10 mouse cellular contexts compared by ENCODE assay signal in the genomic region with DNA sequence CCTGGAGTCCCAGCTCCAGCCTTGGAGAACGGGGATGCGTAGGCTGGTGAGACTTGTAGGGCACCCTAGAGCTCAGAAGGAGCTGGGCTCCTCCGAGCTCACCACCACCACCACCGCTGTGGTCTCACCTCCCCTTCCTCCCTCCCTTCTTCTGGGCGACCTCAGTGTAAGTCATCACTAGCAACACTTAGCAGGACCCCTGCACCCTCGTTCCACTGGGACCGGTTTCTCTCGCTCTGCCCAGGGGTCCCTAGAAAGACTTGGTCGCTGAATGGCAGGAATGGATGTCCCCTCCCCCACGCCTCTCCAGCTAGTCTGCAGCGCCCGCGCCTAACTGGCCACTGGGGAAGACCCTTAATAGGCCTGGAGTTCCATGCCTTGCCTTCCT. TPM values are rescaled to one million over a fixed set of nuclear protein-coding genes. Genes with fewer than 3 reads are reported as not detected.
DNase-seq lines count a peak whose midpoint lies in the region; ATAC-seq and TF ChIP-seq lines count a peak whose summit lies in the region.
"Had no signal": no experiment of that assay in that cellular context is flagged by ENCODE, and none has a peak within 500 bp of the region (broad histone marks: within the 10 kb centered on the region; RNA-seq: fewer than 3 reads in every experiment).

No protein-coding gene starts in this region.

- H3K36me3 ChIP-seq in kidney, embryonic 16.5 days (ENCODE audit: insufficient read depth, low read length) = no peaks in the 10 kb centered on the region
- H3K36me3 ChIP-seq in kidney, adult 2 months (ENCODE audit: control insufficient read depth, insufficient read depth, low read length) = no peaks in the 10 kb centered on the region
- H3K36me3 ChIP-seq in hindbrain, embryonic 15.5 days = no peaks in the 10 kb centered on the region
- no peaks in the 10 kb centered on the region for H3K36me3 ChIP-seq in neural tube, embryonic 13.5 days

- H3K4me3 ChIP-seq in kidney, embryonic 16.5 days (ENCODE audit: low read length) = peak overlapping the region; percentile 47
- no peak overlapping the region for H3K4me3 ChIP-seq in kidney, adult 2 months (ENCODE audit: insufficient read depth, low read depth, low read length)
- peak overlapping the region; percentile 89 for H3K4me3 ChIP-seq in hindbrain, embryonic 15.5 days
- peak overlapping the region; percentile 87 for H3K4me3 ChIP-seq in neural tube, embryonic 13.5 days
- H3K4me3 ChIP-seq: erythroblast, embryonic 14.5 days had no signal

- peaks cover 71% of the 10 kb centered on the region for H3K27me3 ChIP-seq in kidney, embryonic 16.5 days (ENCODE audit: insufficient read depth, low read length)
- peaks cover 5% of the 10 kb centered on the region for H3K27me3 ChIP-seq in kidney, adult 2 months (replicated peaks; ENCODE audit: control insufficient read depth, insufficient read depth, low read length)
- no peaks in the 10 kb centered on the region for H3K27me3 ChIP-seq in hindbrain, embryonic 15.5 days
- H3K27me3 ChIP-seq in neural tube, embryonic 13.5 days = peaks cover 33% of the 10 kb centered on the region

- peaks cover 18% of the 10 kb centered on the region for H3K4me1 ChIP-seq in kidney, embryonic 16.5 days (ENCODE audit: insufficient read depth, low read length)
- H3K4me1 ChIP-seq in kidney, adult 2 months (ENCODE audit: control insufficient read depth, insufficient read depth, low read length) = no peaks in the 10 kb centered on the region
- H3K4me1 ChIP-seq in hindbrain, embryonic 15.5 days (replicated peaks) = peaks cover 48% of the 10 kb centered on the region
- H3K4me1 ChIP-seq in neural tube, embryonic 13.5 days (replicated peaks) = peaks cover 49% of the 10 kb centered on the region

- TF ChIP-seq CTCF in kidney, adult 2 months (conservative IDR thresholded peaks at IDR 0.05; ENCODE audit: insufficient read depth, insufficient read length, low read depth, low read length) = no peak

- TF ChIP-seq POLR2A in kidney, adult 2 months (IDR thresholded peaks at IDR 0.05; ENCODE audit: low read depth, low read length) = no peak

- peak overlapping the region; percentile 73 for H3K4me2 ChIP-seq in kidney, embryonic 16.5 days (replicated peaks; ENCODE audit: low read depth, low read length)
- H3K4me2 ChIP-seq in hindbrain, embryonic 15.5 days = peak overlapping the region; percentile 80
- H3K4me2 ChIP-seq in neural tube, embryonic 13.5 days = peak overlapping the region; percentile 89

- H3K27ac ChIP-seq in kidney, embryonic 16.5 days (ENCODE audit: low read length) = no peak overlapping the region
- no peak overlapping the region for H3K27ac ChIP-seq in kidney, adult 2 months (ENCODE audit: insufficient read depth, low read depth, low read length)
- H3K27ac ChIP-seq in hindbrain, embryonic 15.5 days (replicated peaks) = peak overlapping the region; percentile 98
- H3K27ac ChIP-seq in neural tube, embryonic 13.5 days (replicated peaks) = peak overlapping the region; percentile 99
- H3K27ac ChIP-seq: macrophage had no signal

- no peak for DNase-seq in kidney, adult 2 months
- DNase-seq in cerebellum, postnatal 36 days = peak; percentile 65 to 66
- DNase-seq in gastrocnemius, postnatal 4 days (ENCODE audit: low spot score in 2 of 2) = no peak
- no peak for DNase-seq in adipocyte (ENCODE audit: low spot score)
- DNase-seq in testis, postnatal 14 days (ENCODE audit: low spot score) = no peak

- under 1% methylated on average over 13 of the region's 13 CpGs for WGBS in kidney, embryonic 16.5 days
- whole genome bisulfite sequencing in kidney, adult 2 months = 1% methylated on average over 13 of the region's 13 CpGs
- WGBS in hindbrain, embryonic 15.5 days = under 1% methylated on average over 13 of the region's 13 CpGs
- WGBS in neural tube, embryonic 13.5 days = 1% methylated on average over 13 of the region's 13 CpGs

- H3K9me3 ChIP-seq in kidney, embryonic 16.5 days (ENCODE audit: low read length) = no peaks in the 10 kb centered on the region
- no peaks in the 10 kb centered on the region for H3K9me3 ChIP-seq in hindbrain, embryonic 15.5 days
- no peaks in the 10 kb centered on the region for H3K9me3 ChIP-seq in neural tube, embryonic 13.5 days

- no peak overlapping the region for H3K9ac ChIP-seq in kidney, embryonic 16.5 days (replicated peaks; ENCODE audit: low read length)
- peak overlapping the region; percentile 95 for H3K9ac ChIP-seq in hindbrain, embryonic 15.5 days
- H3K9ac ChIP-seq in neural tube, embryonic 13.5 days = peak overlapping the region; percentile 98

- no peak for ATAC-seq in kidney, embryonic 16.5 days (ENCODE audit: low FRiP score, low TSS enrichment)
- peak; percentile 33; the same call in 1 of the 2 replicates for ATAC-seq in hindbrain, embryonic 15.5 days (ENCODE audit: low FRiP score, low read depth)
- ATAC-seq in neural tube, embryonic 13.5 days (ENCODE audit: low read depth) = peak; percentile 22

RNA-seq across cellular contexts. Expression of a gene that starts 1.6 kb away (rescaled TPM):
- polyA plus RNA-seq in kidney, embryonic 16.5 days (2015; fragmentation: Nextera tagmentation; extraction: Ambion mirVana) = 0.63 and 1.0 TPM in 2 replicates
- 0.27 TPM in 2 replicates for polyA plus RNA-seq in kidney, adult 2 months (2012; rRNA removed)
- polyA plus RNA-seq in hindbrain, embryonic 15.5 days (2015; fragmentation: Nextera tagmentation; extraction: Ambion mirVana) = 71.8 and 77.9 TPM in 2 replicates
- 69.4 and 71.2 TPM in 2 replicates for polyA plus RNA-seq in neural tube, embryonic 13.5 days (2015; fragmentation: Nextera tagmentation; extraction: Ambion mirVana)
- under 1 TPM; 0.10 to 0.31 TPM for total RNA-seq in gastrocnemius, postnatal 4 days (2021)
- polyA plus RNA-seq: macrophage had no signal

Comparison
In these comparisons a context has a peak if more than half of its experiments do, and no peak if none do; other contexts are left out.
1. H3K27ac ChIP-seq: peak in hindbrain, embryonic 15.5 days (single experiment) and neural tube, embryonic 13.5 days (single experiment); none in kidney, embryonic 16.5 days (single experiment) and kidney, adult 2 months (single experiment).
2. DNase-seq: peak in cerebellum, postnatal 36 days (2 of 2); none in kidney, adult 2 months (single experiment), gastrocnemius, postnatal 4 days (0 of 2), adipocyte (single experiment) and testis, postnatal 14 days (single experiment).
3. RNA of a gene that starts 1.6 kb away (polyA plus RNA-seq): 71.8 to 77.9 TPM in hindbrain, embryonic 15.5 days and 69.4 to 71.2 TPM in neural tube, embryonic 13.5 days; 0.63 to 1.0 TPM in kidney, embryonic 16.5 days and 0.27 TPM in kidney, adult 2 months; every median in the first group is over 10 times any median in the second.
4. Peak in every context shown above with its lines, with median percentiles within 50 percentile points of each other: H3K4me2 ChIP-seq.